In genomic region chr2:173775556-173775955, GRCm38 (mm10) we compare ENCODE assay signal across 20 mouse cellular contexts. TPM values are rescaled to one million over a fixed set of nuclear protein-coding genes. Genes with fewer than 3 reads are reported as not detected.
DNase-seq lines count a peak whose midpoint lies in the region; ATAC-seq and TF ChIP-seq lines count a peak whose summit lies in the region.
"Had no signal": no experiment of that assay in that cellular context is flagged by ENCODE, and none has a peak within 500 bp of the region (broad histone marks: within the 10 kb centered on the region; RNA-seq: fewer than 3 reads in every experiment).

No protein-coding gene starts in this region.

- no peak overlapping the region for H3K4me2 ChIP-seq in forebrain, postnatal 0 days (ENCODE audit: low read depth)
- H3K4me2 ChIP-seq in forebrain, embryonic 15.5 days (replicated peaks) = no peak overlapping the region
- H3K4me2 ChIP-seq in limb, embryonic 13.5 days (replicated peaks) = no peak overlapping the region
- no peak overlapping the region; the same call in 1 of the 2 replicates for H3K4me2 ChIP-seq in neural tube, embryonic 12.5 days (replicated peaks)
- H3K4me2 ChIP-seq: lung, embryonic 14.5 days; stomach, embryonic 15.5 days had no signal

- peaks cover 47% of the 10 kb centered on the region for H3K36me3 ChIP-seq in forebrain, embryonic 10.5 days (replicated peaks)
- H3K36me3 ChIP-seq in forebrain, postnatal 0 days (ENCODE audit: insufficient read depth) = peaks cover 23% of the 10 kb centered on the region
- peaks cover 12% of the 10 kb centered on the region for H3K36me3 ChIP-seq in forebrain, embryonic 15.5 days
- H3K36me3 ChIP-seq in limb, embryonic 13.5 days = peaks cover 60% of the 10 kb centered on the region
- H3K36me3 ChIP-seq in neural tube, embryonic 12.5 days = peaks cover 19% of the 10 kb centered on the region

- 0 out of 2 replicates have a peak overlapping the region, but pooled peaks have one; percentile 1 for H3K4me3 ChIP-seq in forebrain, embryonic 10.5 days
- no peak overlapping the region for H3K4me3 ChIP-seq in forebrain, postnatal 0 days (ENCODE audit: low read depth, low read length)
- H3K4me3 ChIP-seq in forebrain, embryonic 15.5 days = no peak overlapping the region
- no peak overlapping the region for H3K4me3 ChIP-seq in limb, embryonic 13.5 days
- no peak overlapping the region for H3K4me3 ChIP-seq in neural tube, embryonic 12.5 days
- H3K4me3 ChIP-seq: gastrocnemius, adult 2 months; heart, adult 2 months; stomach, embryonic 15.5 days had no signal

- ATAC-seq in forebrain, postnatal 0 days = no peak
- ATAC-seq in forebrain, embryonic 15.5 days (replicated peaks) = no peak
- ATAC-seq in limb, embryonic 13.5 days (ENCODE audit: low FRiP score, low read depth) = no peak
- peak; percentile 7; the same call in 1 of the 2 replicates for ATAC-seq in neural tube, embryonic 12.5 days (ENCODE audit: low FRiP score, low read depth)
- ATAC-seq: Patski had no signal

- no peak for DNase-seq in forebrain, embryonic 10.5 days (ENCODE audit: extremely low spot score, low spot score)
- DNase-seq in forebrain, postnatal 0 days = no peak
- no peak for DNase-seq in urinary bladder, postnatal 36 days (ENCODE audit: low spot score in 2 of 2)
- no peak for DNase-seq in right cerebral cortex, postnatal 25 days
- no peak for DNase-seq in c-Kit-positive CD71-positive TER-119-positive erythroid progenitor cells, embryonic 14.5 days (ENCODE audit: low spot score)
- DNase-seq: cerebellum, adult 18-20 months; gastrocnemius, adult 2 months; heart, adult 2 months; heart, postnatal 10 days; kidney, adult 18-20 months; thymus, postnatal 25 days had no signal

- H3K9me3 ChIP-seq in forebrain, embryonic 10.5 days = no peaks in the 10 kb centered on the region
- no peaks in the 10 kb centered on the region for H3K9me3 ChIP-seq in forebrain, postnatal 0 days (ENCODE audit: low read length)
- H3K9me3 ChIP-seq in forebrain, embryonic 15.5 days = no peaks in the 10 kb centered on the region
- no peaks in the 10 kb centered on the region for H3K9me3 ChIP-seq in limb, embryonic 13.5 days
- no peaks in the 10 kb centered on the region for H3K9me3 ChIP-seq in neural tube, embryonic 12.5 days
- H3K9me3 ChIP-seq: stomach, embryonic 15.5 days had no signal

- no peak for TF ChIP-seq CTCF in forebrain, postnatal 0 days (IDR thresholded peaks at IDR 0.05; ENCODE audit: low read depth)

- 37% methylated on average over 3 of the region's 3 CpGs for WGBS in forebrain, embryonic 10.5 days
- WGBS in forebrain, postnatal 0 days = 38% methylated on average over 3 of the region's 3 CpGs
- 33% methylated on average over 3 of the region's 3 CpGs for WGBS in forebrain, embryonic 15.5 days
- 54% methylated on average over 3 of the region's 3 CpGs for WGBS in limb, embryonic 13.5 days
- 26% methylated on average over 3 of the region's 3 CpGs for WGBS in neural tube, embryonic 12.5 days

- H3K27ac ChIP-seq in forebrain, embryonic 10.5 days = peak overlapping the region; percentile 73; the same call in 1 of the 2 replicates
- H3K27ac ChIP-seq in forebrain, postnatal 0 days (ENCODE audit: low read depth, low read length) = no peak overlapping the region
- H3K27ac ChIP-seq in forebrain, embryonic 15.5 days (replicated peaks) = 0 out of 2 replicates have a peak overlapping the region, but pooled peaks have one; percentile 14
- H3K27ac ChIP-seq in limb, embryonic 13.5 days = no peak overlapping the region
- peak overlapping the region; percentile 67 for H3K27ac ChIP-seq in neural tube, embryonic 12.5 days
- H3K27ac ChIP-seq: gastrocnemius, adult 2 months; heart, adult 2 months; stomach, embryonic 15.5 days had no signal

- no peaks in the 10 kb centered on the region for H3K27me3 ChIP-seq in forebrain, embryonic 10.5 days (ENCODE audit: poor library complexity, severe bottlenecking)
- H3K27me3 ChIP-seq in forebrain, postnatal 0 days (ENCODE audit: insufficient read depth, low read length) = no peaks in the 10 kb centered on the region
- H3K27me3 ChIP-seq in forebrain, embryonic 15.5 days = no peaks in the 10 kb centered on the region
- no peaks in the 10 kb centered on the region for H3K27me3 ChIP-seq in limb, embryonic 13.5 days
- H3K27me3 ChIP-seq in neural tube, embryonic 12.5 days (replicated peaks) = no peaks in the 10 kb centered on the region
- H3K27me3 ChIP-seq: CH12.LX; Patski; stomach, embryonic 15.5 days had no signal

- peaks cover 73% of the 10 kb centered on the region for H3K4me1 ChIP-seq in forebrain, embryonic 10.5 days
- H3K4me1 ChIP-seq in forebrain, postnatal 0 days (ENCODE audit: insufficient read depth) = no peaks in the 10 kb centered on the region
- H3K4me1 ChIP-seq in forebrain, embryonic 15.5 days = peaks cover 39% of the 10 kb centered on the region
- peaks cover 38% of the 10 kb centered on the region for H3K4me1 ChIP-seq in limb, embryonic 13.5 days
- peaks cover 86% of the 10 kb centered on the region for H3K4me1 ChIP-seq in neural tube, embryonic 12.5 days
- H3K4me1 ChIP-seq: stomach, embryonic 15.5 days had no signal

- H3K9ac ChIP-seq in forebrain, postnatal 0 days = no peak overlapping the region
- H3K9ac ChIP-seq in forebrain, embryonic 15.5 days (replicated peaks) = no peak overlapping the region
- H3K9ac ChIP-seq in limb, embryonic 13.5 days = 0 out of 2 replicates have a peak overlapping the region, but pooled peaks have one; percentile 13
- 0 out of 2 replicates have a peak overlapping the region, but pooled peaks have one; percentile 17 for H3K9ac ChIP-seq in neural tube, embryonic 12.5 days
- H3K9ac ChIP-seq: lung, embryonic 14.5 days; stomach, embryonic 15.5 days had no signal

RNA-seq across cellular contexts. Expression of gene Vapb, which starts 38.2 kb away (rescaled TPM):
- 8.8 and 10.2 TPM in 2 replicates for polyA plus RNA-seq in forebrain, embryonic 10.5 days (2016; fragmentation: Nextera tagmentation; extraction: Ambion mirVana)
- 40.2 and 41.8 TPM in 2 replicates for total RNA-seq in forebrain, postnatal 0 days (2014; rRNA removed)
- polyA plus RNA-seq in forebrain, postnatal 0 days (2015; fragmentation: Nextera tagmentation; extraction: Ambion mirVana) = 12.4 and 13.6 TPM in 2 replicates
- 8.7 and 15.7 TPM in 2 replicates for polyA plus RNA-seq in forebrain, embryonic 15.5 days (2015; fragmentation: Nextera tagmentation; extraction: Ambion mirVana)
- polyA plus RNA-seq in limb, embryonic 13.5 days (2015; fragmentation: Nextera tagmentation; extraction: Ambion mirVana) = 10.2 and 11.0 TPM in 2 replicates
- 15.7 and 19.1 TPM in 2 replicates for polyA plus RNA-seq in neural tube, embryonic 12.5 days (2016; fragmentation: Nextera tagmentation; extraction: Ambion mirVana)

RNA-seq across cellular contexts. Expression of gene 1700010B08Rik, which starts 56.3 kb away (rescaled TPM):
- polyA plus RNA-seq in forebrain, embryonic 10.5 days (2016; fragmentation: Nextera tagmentation; extraction: Ambion mirVana) = not detected in 2 replicates
- total RNA-seq in forebrain, postnatal 0 days (2014; rRNA removed) = not detected in 2 replicates
- polyA plus RNA-seq in forebrain, postnatal 0 days (2015; fragmentation: Nextera tagmentation; extraction: Ambion mirVana) = not detected in 2 replicates
- not detected in 2 replicates for polyA plus RNA-seq in forebrain, embryonic 15.5 days (2015; fragmentation: Nextera tagmentation; extraction: Ambion mirVana)
- not detected in 2 replicates for polyA plus RNA-seq in limb, embryonic 13.5 days (2015; fragmentation: Nextera tagmentation; extraction: Ambion mirVana)
- polyA plus RNA-seq in neural tube, embryonic 12.5 days (2016; fragmentation: Nextera tagmentation; extraction: Ambion mirVana) = not detected in 2 replicates
- total RNA-seq: CH12.LX; common myeloid progenitor, adult 5-6 weeks; gastrocnemius, adult 2 months; heart, adult 2 months; heart, postnatal 10 days; liver, adult 2 months had no signal
- polyA plus RNA-seq: liver, adult 2 months; lung, embryonic 14.5 days; Patski; stomach, embryonic 15.5 days had no signal

Comparison
In these comparisons a context has a peak if more than half of its experiments do, and no peak if none do; other contexts are left out.
1. H3K27ac ChIP-seq: peak in forebrain, embryonic 10.5 days (single experiment), forebrain, embryonic 15.5 days (single experiment) and neural tube, embryonic 12.5 days (single experiment); none in forebrain, postnatal 0 days (single experiment) and limb, embryonic 13.5 days (single experiment).
2. H3K9ac ChIP-seq: peak in limb, embryonic 13.5 days (single experiment) and neural tube, embryonic 12.5 days (single experiment); none in forebrain, postnatal 0 days (single experiment) and forebrain, embryonic 15.5 days (single experiment).